Mouse (Mus musculus) erythroblast, adult 5-6 weeks (primary cell): ENCODE data around the gene CT030661.1. TPM values are rescaled to one million over a fixed set of nuclear protein-coding genes. Genes with fewer than 3 reads are reported as not detected.
"Not testable (repeated sequence)": the region's sequence is repeated elsewhere in the genome, so short reads cannot be mapped to it uniquely, and the experiment has no call there.

Source experiments
- ATAC-seq: replicated peaks from 2 replicates; pipeline ENCODE4 v1.8.0; 2016; ENCODE audit warnings: moderate number of reproducible peaks, mild to moderate bottlenecking, moderate TSS enrichment, inconsistent platforms; ENCODE audit not compliant: poor library complexity, low FRiP score, severe bottlenecking
- total RNA-seq, 2 experiments: library from RNA; stranded (forward) in 1 of 2; stranded (reverse) in 1 of 2; fragments of 150-400 nt in 1 of 2; fragments of 200-764, 138-1000 nt in 1 of 2; gene quantifications; 2 replicates each; pipeline versions ENCODE4 v1.2.3 to v1.2.4; 2015 to 2017; ENCODE audit warnings: low replicate concordance in 2 of 2

CT030661.1 gene
- total RNA-seq (2015; ENCODE audit: low replicate concordance) (2.3 and 8.8 TPM in 2 replicates), total RNA-seq (2017; ENCODE audit: low replicate concordance) (5.2 and 7.9 TPM in 2 replicates)

- peak; percentile 100 for ATAC-seq
Measured at GRCm38 (mm10) chr17:22314730-22315226, at the start of gene CT030661.1. Gene CT030661.1 (minus strand): TSS chr17:22314837.

GRCm38 (mm10) chr17:22363895-22364294 is 49.3 kb upstream of the CT030661.1 start:
- ATAC-seq = no peak

- ATAC-seq = peak; percentile 100
Measured at GRCm38 (mm10) chr17:22361101-22361781, 46.6 kb upstream of the CT030661.1 start, which contains the start of the genes Zfp944 and Zfp758. Gene Zfp944 (minus strand): TSS chr17:22361400. Gene Zfp758 (plus strand): TSS chr17:22361453.

- peak; percentile 26; the same call in 1 of the 2 replicates for ATAC-seq
Measured at GRCm38 (mm10) chr17:22360572-22360971, 45.9 kb upstream of the CT030661.1 start.

GRCm38 (mm10) chr17:22352794-22353193 is 38.2 kb upstream of the CT030661.1 start:
- peak; percentile 82 for ATAC-seq

GRCm38 (mm10) chr17:22315247-22315646 is 610 bp upstream of the CT030661.1 start:
- not testable (repeated sequence) for ATAC-seq

- ATAC-seq = peak; percentile 30; the same call in 1 of the 2 replicates
Measured at GRCm38 (mm10) chr17:22314219-22314618, 418 bp downstream of the CT030661.1 start.

Other genes with a start within 250 kb of the CT030661.1 start
- 1.3 TPM in 1 of 2 replicates, not detected in the other for gene Zfp947, start 148.6 kb downstream of the CT030661.1 start, total RNA-seq (2015; ENCODE audit: low replicate concordance)
- 0.70 and 1.2 TPM in 2 replicates for gene Zfp947, start 148.6 kb downstream of the CT030661.1 start, total RNA-seq (2017; ENCODE audit: low replicate concordance)
- 2.1 and 2.3 TPM in 2 replicates for gene Zfp994, start 89.2 kb downstream of the CT030661.1 start, total RNA-seq (2015; ENCODE audit: low replicate concordance)
- 0.68 and 1.7 TPM in 2 replicates for gene Zfp994, start 89.2 kb downstream of the CT030661.1 start, total RNA-seq (2017; ENCODE audit: low replicate concordance)
- gene Zfp944, start 46.6 kb upstream of the CT030661.1 start, total RNA-seq (2015; ENCODE audit: low replicate concordance) = 8.8 and 18.4 TPM in 2 replicates
- gene Zfp944, start 46.6 kb upstream of the CT030661.1 start, total RNA-seq (2017; ENCODE audit: low replicate concordance) = 3.6 and 9.9 TPM in 2 replicates
- 7.1 and 12.1 TPM in 2 replicates for gene Zfp758, start 46.6 kb upstream of the CT030661.1 start, total RNA-seq (2015; ENCODE audit: low replicate concordance)
- gene Zfp758, start 46.6 kb upstream of the CT030661.1 start, total RNA-seq (2017; ENCODE audit: low replicate concordance) = 11.6 and 12.8 TPM in 2 replicates
- 0.84 TPM in 1 of 2 replicates, not detected in the other for gene Zfp946, start 109.4 kb upstream of the CT030661.1 start, total RNA-seq (2015; ENCODE audit: low replicate concordance)
- 0.43 and 0.70 TPM in 2 replicates for gene Zfp946, start 109.4 kb upstream of the CT030661.1 start, total RNA-seq (2017; ENCODE audit: low replicate concordance)